Mouse (Mus musculus) urinary bladder, postnatal 25 days (tissue): Measurements from ENCODE around the gene Sec24c.

Source experiments
- DNase-seq: peaks from one replicate; pipeline ENCODE4 v3.0.0; 2022; ENCODE audit warnings: low spot score

Sec24c gene

DNA sequence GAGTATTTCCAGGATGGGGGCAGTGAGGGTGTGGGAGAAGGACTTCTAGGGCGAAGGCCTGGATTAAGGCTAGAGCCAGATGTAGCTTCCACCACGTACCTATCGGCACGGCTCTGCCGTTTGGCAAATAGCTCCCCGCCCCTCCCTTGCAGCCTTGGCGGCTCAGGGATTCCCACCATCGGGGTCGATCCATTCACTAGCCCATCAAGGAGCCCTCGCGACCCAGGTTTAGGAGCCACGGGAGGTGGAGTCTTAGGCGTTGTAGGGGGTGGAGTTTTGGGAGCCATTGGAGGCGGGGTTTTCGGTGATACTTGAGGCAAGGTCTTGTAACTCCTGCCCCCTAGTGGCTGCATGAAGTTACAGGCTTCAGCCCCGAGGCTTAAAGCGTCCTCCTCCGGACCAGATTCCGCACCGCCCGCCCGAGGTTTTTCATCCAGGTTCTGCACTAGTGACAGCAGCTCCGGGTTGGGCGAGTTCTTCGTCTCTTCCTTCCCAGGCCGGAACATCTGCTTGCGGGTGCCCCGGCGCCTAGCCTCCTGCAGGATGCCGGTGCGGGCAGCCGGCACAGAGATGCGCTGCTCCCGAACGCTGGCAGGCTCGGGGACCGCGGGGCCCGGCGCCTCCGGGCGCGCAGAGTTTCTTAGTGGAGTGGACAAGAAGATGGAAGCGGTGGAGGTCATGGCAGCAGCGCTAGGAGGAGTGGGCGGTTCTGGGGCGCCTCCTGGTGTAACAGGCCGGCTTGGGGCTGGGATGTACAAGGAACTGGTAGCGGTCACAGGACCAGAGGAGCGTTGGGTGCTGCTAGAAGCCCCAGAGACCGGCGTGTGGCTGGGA lies 13.1 kb upstream of the Sec24c start:
- DNase-seq = peak; percentile 90

DNA sequence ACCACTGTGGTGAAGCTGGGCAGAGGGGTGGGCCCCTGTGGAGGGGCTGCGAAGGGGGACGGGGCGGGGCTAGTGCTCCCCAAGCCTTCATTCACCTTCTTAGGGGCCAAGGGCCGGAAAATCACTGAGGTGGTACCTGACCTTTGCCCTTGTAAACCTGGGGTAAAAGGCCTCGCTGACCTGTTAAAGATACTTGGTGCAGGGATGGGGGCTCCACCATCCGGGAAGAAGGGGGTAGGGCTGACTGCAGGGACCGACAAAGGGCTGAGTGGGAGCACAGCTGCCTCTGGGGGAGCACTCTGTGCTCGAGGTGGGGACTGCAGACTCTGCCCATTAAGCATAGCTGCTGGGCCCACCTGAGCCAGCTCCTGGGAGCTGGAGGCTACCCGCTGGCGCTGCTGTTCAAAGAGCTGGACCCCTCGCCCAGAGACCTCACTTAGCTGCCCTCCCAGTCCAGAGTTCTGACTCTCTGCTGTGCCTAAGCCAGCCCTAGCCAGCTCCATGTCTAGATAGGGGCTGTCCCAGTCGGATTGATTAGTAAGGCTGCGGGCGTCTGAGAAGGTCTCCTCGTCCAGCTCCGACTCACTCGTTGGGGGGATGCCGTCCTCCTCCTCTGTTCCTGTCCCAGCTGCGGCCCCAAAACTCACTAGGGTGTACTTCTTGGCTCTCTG lies 12.3 kb upstream of the Sec24c start:
- no peak for DNase-seq

DNA sequence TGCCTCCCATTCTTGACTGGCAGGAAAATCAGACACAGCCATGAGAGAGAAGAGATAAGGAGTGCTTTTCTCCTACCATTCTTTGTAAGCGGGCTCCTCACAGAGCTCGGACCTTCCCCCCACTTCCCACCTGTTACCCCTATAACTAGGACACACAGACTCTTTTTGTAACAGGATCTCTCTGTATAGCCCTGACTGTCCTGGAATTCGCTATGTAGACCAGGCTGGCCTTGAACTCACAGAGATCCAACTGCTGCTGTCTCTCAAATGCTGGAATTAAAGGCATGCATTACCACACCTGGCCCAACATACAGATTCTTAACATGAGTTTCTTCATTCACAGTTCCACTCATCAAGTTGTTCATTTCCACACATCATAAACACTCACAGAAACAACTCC lies 11.4 kb upstream of the Sec24c start:
- DNase-seq = no peak

DNA sequence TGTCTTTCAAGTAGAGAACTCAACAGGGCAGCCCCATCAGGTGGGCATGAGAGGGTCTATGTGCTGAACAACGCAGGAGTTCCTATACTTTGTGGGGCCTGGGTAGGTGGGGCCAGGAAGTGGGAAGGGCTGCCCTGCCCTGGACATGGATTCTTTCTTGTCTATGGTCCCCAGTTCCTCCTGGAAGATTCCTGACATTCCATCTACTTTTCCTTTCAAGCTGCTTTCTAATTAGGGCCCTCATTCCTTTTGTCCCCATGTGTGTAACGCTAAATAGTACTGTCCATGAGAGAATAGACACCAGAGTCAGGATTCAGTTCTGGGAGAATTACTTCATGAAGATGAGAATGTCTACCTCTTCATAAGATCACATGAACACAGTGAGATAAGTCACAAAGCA lies 10.5 kb upstream of the Sec24c start:
- DNase-seq = no peak

DNA sequence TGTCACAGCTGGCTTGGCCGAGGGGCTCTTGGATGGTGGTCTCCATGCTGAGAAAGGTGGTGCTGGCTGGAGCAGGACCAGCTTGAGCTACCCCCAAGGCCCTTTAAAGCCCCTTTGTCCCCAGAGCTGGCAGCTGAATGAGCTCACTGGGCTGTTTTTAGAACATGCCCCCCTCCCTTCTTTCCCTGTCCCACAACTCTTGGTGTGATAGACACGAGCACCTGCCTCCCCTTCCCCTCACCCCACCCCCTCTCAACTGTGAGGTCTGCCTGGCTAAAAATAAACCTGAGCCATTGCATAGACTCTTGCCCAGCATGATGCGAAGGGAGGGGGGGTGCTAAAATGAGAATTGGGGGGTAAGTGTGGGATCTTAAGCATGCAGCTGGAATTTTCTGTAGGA lies 9.7 kb upstream of the Sec24c start:
- no peak for DNase-seq

DNA sequence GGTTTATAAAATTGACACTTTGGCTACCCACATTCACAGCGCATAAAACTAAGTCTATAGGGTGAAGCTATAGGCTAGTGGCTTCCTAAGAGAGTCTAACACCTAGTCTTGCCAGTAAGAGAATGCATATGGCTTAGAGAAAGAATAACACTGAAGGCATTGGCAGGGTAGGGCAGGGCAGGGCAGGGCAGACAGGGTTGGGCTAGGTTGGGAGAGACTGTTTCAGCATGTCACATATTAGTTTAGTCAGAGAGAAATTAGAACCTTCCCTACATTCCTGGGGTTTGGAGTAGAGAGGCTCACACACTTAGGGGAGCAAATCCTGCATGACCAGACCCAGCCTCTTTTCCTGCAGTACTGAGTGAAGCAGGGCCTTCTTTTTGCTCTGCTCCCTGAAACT lies 6.6 kb upstream of the Sec24c start:
- no peak for DNase-seq

DNA sequence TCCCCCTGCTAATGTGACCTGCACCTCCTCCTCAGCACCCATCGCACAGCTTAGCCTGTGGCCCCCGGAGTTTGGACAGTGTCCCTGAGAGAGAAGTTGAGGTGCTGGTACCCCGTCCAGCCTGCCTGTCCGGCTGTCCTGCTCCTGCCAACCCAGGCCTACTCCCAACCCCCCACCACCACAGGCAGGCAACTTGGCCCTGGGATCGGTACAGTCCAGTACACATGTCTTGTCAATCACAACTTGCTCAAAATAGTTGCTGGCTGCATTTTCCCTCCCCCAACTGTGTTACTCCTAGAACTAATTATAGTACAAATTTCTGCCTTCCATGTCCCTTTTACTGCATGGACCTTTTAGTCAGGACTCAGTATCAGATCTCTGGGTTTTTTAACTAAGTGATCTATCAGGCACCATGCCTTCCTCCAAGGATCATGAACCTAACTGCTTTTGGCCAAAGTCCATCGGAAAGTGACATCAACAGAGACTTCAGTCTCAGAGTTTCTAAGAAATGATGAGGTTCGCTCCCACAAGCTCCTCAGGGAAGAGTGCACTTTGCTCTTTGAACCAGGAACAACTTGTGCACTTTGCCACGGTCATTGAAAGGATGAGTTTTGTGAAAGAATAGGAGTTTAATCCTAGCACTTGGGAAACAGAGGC lies 5.8 kb upstream of the Sec24c start, which contains the start of gene Synpo2l:
Gene Synpo2l, minus strand, starts transcription at position 201 of the 657 bp plus-strand sequence.
- no peak for DNase-seq

DNA sequence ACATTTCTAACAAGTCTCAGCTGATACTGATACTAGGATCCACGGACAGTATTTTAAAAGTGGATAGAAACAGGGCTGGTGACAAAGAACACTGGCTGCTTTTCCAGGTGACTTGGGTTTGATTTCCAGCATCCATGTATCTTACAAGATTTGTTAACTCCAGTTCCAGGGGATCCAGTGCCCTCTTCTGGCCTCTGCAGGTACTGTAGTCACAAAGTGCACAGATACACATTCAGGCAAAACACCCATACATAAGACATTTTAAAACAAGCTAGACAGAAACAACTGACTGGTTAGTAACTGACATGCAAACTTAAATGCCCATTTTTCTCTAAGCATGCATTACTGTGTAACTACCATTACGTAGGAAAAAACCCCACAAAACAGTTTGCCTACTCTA lies 1.1 kb upstream of the Sec24c start:
- DNase-seq = no peak

DNA sequence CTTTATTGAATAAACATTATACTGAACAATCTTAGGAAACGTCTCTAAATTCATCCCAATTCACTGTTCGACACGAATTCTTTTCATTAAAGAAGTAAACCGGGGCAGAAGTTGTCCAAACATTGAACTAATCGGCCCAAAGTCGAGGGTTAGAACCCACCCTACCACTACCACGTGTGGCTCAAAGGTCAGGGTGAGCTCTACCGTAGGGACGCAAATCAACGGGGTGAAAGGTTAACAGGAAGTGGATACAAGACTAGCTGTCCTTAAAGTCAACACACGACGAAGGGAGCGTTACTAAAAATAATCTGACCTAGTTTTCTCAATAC lies 409 bp upstream of the Sec24c start:
- DNase-seq = peak; percentile 34

DNA sequence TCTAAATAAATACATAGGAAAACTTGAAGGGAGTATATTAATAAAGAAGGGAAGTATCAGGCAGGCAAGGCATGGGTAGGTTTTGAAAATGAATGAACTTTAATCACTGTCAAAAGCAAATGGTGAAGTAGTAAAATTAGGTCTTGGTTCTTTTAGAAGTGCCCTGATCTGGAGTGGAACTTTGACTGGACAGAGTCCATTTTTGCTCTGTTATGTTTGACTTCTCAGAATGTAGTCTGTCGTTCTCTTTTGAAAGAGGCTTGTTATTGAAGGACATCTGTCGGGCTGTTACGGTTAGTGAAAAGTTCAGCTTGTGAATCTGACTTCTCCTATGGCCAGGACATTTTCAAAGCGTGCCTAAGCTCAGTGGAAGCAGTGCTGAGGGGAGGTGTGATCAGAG lies 3.8 kb downstream of the Sec24c start:
- DNase-seq = no peak

DNA sequence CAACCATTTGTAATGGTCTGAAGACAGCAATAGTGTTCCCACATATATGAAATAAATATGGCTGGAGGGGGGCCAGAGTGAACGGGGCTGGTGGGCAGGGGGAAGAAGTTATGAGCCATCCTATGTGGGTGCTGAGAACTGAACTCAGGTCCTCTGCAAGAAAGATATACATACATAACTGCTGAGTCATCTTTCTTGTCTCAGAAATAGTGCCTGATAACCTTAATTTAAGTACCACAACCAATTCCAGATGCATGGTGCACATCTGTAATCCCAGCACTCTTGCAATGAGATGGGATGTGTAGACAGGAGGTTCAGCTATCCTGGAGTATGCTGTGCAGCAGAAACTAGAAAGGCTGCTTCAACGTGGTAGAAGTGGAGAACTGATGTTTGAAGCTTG lies 7.6 kb downstream of the Sec24c start:
- no peak for DNase-seq

DNA sequence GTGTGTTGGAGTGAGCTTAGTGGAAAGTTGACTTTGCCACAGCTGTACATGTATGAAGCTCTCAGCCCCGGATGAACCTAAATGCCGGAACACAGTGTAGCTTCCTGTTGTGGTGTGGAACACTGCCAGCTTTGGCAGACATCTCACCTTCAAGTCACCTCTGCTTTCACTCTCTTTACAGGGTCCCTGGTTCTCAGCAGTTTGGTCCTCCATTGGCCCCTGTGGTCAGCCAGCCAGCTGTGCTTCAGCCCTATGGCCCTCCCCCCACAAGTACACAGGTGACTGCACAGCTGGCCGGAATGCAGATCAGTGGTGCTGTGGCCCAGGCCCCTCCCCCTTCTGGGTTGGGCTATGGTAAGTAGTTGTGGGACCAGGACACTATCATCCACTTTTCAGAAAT lies 8.4 kb downstream of the Sec24c start:
- DNase-seq = no peak

DNA sequence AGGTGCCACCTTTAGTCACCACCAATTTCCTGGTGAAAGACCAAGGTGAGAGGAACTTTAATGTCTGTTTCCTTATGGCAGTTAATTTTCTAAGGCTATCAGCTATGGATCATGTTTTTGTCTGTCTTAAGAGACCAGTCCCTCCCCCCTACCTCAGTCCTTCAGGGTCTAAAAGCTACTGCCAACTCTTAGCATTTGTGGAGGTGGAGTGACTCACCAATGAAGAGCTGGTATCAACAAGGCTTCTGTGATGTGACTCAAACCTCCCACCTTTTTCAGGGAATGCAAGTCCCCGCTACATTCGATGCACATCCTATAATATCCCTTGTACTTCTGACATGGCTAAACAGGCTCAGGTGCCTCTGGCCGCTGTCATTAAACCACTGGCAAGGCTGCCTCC lies 12.5 kb downstream of the Sec24c start:
- DNase-seq = no peak

DNA sequence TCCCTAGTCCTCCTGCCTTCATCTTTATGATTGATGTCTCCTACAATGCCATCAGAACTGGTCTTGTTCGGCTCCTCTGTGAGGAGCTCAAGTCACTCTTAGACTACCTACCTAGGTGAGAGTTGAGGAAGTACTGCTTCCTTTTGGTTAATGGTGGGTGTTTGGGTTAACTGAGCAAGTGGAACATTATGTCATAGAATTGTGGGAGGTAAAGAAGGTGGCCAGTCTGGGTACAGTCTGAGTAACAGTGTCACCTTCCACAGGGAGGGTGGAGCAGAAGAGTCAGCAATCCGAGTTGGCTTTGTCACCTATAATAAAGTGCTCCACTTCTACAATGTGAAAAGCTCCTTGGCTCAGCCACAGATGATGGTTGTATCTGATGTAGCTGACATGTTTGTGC lies 14.9 kb downstream of the Sec24c start:
- no peak for DNase-seq

DNA sequence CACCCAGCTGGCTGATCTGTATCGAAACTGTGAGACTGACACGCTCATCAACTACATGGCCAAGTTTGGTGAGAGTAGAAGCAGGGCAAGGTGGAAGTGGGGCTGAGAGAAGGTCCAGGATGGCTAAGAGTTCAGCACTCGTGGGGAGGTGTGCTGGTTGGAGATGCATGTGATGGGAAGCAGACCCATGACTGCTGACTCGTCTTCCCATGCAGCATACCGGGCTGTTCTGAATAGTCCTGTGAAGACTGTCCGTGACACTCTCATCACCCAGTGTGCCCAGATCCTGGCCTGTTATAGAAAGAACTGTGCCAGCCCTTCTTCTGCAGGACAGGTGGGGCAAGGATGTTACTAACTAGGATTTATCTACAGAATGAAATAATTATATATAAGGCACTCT lies 17.7 kb downstream of the Sec24c start:
- no peak for DNase-seq

DNA sequence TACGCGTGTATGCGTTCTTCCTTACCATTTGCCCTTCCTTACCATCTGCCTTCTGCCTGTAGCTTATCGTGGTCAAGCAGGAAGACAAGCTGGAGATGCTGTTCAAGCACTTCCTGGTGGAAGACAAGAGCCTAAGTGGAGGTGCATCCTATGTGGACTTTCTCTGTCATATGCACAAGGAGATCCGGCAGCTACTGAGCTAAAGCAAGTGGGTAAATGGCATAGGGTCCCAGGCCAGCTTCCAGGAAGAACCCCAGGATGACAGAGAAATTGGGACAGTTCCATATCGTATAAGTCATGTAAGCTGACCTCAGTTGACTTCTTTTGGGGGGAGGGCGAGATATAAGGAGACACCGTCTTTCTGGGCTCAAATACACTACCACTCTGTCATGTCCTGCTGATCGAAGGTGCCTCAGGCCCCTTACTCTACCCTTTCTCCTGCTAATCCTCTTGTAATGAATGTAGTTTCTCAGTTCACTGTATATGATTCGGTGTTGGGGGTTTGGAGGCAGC lies 19.5 kb downstream of the Sec24c start:
- no peak for DNase-seq

DNA sequence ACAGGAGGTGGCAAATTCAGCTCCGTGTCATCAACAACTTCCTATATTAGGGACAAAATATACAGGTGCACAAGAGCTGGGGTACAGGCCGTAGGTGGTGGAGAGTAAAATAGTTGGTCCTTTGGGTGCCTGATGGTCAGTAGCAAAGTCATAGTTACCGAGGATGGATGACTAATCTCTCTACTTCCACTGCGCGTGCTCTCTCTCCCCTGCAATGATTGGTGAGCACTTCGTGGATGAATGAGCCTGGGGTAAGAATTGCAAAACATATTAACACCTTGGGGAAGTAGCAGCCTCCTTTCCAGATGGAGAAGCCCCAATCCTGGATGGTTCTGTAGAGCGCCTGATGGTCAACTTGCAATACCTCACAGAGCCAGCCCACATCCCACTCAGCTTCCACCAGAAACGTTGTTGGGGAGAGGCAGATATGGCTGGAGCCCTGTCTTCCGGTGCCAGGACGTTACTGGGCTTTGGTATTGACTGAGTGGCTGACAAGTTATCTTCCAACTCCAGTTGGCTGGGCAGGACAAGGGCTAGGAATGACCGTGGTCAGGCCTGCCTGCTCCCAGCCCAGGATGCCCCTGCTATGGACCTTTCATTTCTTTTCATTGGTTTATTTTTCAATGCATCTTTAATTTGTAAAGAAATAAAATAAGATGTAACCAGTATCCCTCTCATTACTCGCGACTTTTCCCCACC lies 20.2 kb downstream of the Sec24c start:
- no peak for DNase-seq

DNA sequence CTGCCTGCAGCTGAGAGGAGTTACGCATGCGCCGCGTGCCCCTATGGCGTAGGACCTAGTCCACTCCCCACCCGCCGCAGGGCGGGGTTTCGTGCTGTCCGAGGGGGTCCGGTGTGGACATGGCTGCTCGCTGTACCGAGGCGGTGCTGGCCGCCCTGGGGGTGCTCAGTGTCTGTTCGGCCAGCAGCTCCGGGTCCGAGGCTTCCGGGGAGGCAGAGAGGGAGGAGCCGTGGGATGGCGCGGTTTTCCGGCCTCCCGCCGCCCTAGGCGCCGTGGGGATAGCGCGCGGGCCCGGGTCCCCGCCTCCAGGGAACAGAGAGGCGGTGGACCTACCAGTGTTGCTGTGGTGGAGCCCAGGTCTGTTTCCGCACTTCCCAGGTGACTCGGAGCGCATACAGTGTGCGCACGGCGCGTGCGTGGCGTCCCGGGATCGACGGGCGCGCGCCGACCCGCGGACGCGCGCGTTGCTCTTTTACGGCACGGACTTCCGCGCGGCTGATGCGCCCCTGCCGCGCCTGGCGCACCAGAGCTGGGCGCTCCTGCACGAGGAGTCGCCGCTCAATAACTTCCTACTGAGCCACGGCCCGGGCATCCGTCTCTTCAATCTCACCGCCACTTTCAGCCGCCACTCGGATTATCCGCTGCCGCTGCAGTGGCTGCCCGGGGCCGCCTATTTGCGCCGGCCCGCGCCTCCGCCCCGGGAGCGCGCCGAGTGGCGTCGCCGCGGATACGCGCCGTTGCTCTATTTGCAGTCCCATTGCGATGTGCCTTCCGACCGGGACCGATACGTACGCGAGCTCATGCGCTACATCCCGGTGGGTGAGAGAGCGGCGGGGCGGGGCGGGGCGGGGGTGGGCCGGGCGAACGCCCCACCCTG lies 21.0 kb downstream of the Sec24c start, which contains the start of gene Fut11:
Gene Fut11, plus strand, starts transcription at position 85 of the 877 bp plus-strand sequence.
- DNase-seq = peak; percentile 82

DNA sequence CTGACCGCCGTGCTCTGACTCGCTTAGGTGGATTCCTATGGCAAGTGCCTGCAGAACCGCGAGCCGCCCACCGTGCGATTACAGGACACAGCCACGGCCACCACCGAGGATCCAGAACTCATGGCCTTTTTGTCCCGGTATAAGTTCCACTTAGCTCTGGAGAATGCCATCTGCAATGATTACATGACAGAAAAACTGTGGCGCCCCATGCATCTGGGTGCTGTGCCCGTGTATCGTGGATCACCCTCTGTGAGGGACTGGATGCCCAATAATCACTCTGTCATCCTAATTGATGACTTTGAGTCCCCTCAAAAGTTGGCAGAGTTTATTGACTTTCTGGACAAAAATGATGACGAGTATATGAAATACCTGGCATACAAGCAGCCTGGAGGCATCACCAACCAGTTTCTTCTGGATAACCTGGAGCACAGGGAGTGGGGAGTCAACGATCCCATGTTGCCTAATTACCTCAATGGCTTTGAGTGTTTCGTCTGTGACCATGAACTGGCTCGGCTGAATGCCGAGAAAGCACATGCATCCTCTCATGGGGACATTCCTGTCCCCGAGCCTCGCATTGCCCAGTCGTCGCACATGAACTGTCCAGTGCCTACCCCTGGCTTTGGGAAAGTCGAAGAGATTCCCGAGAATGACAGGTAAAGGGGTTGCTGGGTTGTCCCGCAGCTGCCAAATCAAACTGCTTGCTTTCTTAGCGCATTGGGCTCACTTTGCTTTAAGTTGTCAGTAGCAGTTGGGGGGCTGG lies 21.8 kb downstream of the Sec24c start:
- DNase-seq = no peak

DNA sequence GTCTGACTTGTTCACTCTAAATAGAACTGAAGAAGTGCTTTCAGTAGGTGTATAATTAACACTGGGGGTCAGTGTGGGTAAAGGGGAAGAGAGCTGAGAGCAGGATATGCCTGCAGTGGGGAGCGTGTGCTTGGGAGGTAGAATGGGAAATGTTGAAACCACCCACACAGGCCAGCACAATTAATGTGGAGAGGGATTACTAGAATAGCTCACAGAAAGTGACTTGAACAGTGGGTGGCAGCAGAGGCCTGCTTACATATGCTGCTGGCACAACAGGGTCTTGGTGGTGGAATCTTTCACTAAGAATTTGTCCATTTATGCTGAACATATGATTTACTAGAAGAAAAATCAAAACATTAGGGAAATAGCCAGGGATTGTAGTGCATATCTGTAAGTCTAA lies 22.9 kb downstream of the Sec24c start:
- no peak for DNase-seq

DNA sequence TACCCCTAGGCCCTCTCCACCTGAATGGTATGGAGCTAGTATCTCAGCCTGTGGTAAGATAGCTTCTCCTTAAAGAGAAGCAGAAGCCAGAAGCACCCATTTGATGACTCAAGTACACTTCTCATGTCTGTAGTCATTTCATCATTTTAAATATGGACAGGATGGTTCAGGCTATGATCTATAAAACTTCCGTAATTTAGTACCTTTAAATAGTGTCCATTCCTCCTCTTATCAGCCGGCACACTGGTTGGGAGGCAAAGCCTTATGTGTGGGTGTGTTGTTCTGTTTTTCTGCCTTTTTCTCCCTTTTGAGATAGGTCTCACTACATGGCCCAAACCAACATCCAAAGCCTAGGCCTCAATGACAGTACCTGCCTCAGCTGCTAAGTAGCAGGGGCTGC lies 24.4 kb downstream of the Sec24c start:
- no peak for DNase-seq
